Mouse (Mus musculus) brain, embryonic 14.5 days (tissue): ENCODE results near the gene Dgki.

Experiments used
- CTCF ChIP-seq: fragments of 200-500 bp; IDR thresholded peaks from 2 replicates; pipeline ENCODE4 v1.5.1; 2012; ENCODE audit warnings: inconsistent platforms, mild to moderate bottlenecking, moderate library complexity, borderline replicate concordance; ENCODE audit not compliant: insufficient read depth, insufficient read length; ENCODE audit errors: extremely low read depth
- POLR2A ChIP-seq: fragments of 200-500 bp; IDR thresholded peaks from 2 replicates; pipeline ENCODE4 v1.6.1; 2012; ENCODE audit warnings: mild to moderate bottlenecking, inconsistent platforms, borderline replicate concordance; ENCODE audit not compliant: poor library complexity, insufficient read depth, insufficient read length, severe bottlenecking; ENCODE audit errors: extremely low read depth

DNA sequence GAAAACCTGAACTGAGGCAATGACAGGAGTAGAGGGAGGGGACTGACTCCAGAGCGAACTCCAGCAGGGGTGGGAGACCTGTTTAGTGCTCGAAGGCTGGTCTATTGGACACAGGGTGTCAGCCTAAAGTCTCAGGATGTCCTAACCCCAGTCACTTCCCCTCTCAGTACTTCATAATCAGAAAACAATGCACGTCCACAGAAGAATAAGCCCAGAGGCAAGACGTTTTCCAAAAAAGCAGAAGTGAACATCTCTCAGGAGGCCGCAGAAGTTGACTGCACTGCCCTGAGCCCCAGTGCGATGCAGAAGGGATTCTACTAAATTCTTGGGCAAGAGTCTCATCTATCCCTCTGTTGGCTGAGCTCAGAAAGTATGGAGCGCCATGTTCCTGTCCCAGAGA is 37.5 kb downstream of the Dgki start:
- TF ChIP-seq CTCF (no peak), POLR2A (no peak)
